Mouse (Mus musculus) natural killer cell, adult 2 months (primary cell): ENCODE measurements around the gene Fsd1.
A peak's percentile ranks its signal among the peaks of the same experiment; 100 is the strongest.
"Not testable (repeated sequence)": the region's sequence is repeated elsewhere in the genome, so short reads cannot be mapped to it uniquely, and the experiment has no call there.

Experiments
- DNase-seq, 2 experiments: peaks; one replicate each; pipeline ENCODE4 v3.0.0; 2022; ENCODE audit warnings: low spot score in 2 of 2

The Fsd1 gene

DNA sequence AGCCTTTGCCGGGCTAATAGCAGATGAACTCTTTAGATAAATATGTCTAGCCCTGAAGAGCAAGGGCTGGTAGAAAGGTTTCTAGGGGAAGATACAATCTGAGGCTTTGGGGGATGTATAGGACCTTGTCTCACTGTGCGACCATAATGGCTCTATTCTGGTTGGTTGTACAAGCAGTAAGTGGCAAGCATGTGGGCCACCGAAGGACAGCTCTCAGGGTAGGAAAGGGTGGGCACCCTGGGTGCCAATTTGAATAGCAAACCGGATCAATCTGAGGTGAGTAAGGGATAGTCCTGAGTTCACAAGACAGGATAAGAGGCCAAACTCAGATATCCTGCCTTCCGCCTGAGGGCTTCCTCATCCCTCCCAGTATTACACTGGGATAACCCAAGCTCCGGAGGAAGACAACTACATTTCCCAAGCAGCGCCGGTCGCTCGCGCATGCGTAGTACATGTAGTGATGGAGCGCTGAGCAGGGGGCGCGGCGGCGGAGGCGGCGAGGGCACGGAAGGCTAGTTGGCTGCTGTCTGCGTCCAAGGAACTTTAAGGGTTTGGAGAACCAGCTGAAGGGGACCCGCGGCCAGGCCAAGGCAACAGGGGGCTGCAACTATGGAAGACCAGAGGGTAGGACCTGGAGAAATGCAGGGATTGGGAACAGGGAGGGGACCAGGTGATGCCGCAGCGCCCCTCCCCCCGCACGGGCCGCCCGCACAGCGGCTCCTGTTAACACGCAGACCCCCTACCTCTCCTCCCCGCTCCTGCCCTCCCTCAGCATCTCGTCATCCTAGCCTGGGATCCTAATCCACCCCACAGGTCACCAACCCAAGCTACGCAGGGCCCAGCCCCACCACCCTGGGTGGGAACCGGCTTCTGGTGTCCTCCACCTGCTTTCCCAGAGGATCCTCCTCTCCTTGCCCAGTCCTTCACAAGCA is at the start of gene Fsd1:
TSS of gene Fsd1 (plus strand) at position 480 of the 932 bp plus-strand sequence.
- no peak for DNase-seq

- DNase-seq, result not testable (repeated sequence)
These were observed 41.9 kb upstream of the Fsd1 start for GRCm38 (mm10) chr17:55944387-55944865.

DNA sequence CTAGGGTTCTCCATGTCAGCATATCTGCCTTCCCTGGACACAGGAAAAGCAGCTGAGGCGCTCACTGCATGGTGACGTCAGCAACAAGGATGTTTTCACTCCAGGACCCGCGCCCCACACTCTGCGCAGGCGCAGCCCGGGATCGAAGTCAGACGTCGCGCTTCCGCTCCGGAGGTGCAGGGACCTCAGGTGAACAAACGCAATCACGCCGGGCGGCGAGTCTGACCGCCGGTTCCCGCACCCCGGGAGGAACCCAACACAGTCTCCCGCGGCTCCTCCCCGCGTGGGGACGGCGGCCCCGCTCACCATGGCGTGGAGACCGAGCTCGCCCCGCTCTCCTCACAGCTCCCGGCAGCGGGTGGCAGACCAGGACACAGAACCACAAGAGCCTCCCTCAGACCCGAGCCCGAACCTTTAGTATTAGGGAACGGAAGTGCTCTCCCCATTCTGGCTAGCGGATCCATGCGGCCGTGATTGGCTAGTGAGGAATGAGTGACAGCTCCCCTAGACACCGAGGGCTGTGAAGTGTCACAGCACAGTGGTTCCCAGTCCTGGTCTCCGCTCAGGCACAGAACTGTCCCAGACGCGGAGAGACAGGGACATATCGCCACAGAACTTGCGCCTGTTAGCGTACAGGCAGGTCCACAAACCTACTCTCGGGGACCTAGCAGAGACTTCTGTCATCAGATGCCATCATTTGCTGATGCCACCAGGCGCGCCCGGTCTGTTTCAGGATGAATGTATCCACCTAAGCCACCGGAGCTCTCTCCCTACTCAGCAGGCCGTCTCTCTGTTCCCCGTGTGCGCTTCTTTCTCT is 41.2 kb upstream of the Fsd1 start:
- peak; percentile 78 to 85 for DNase-seq

GRCm38 (mm10) chr17:55945696-55946095 is 40.6 kb upstream of the Fsd1 start:
- no peak for DNase-seq

GRCm38 (mm10) chr17:55948647-55949046 is 37.7 kb upstream of the Fsd1 start:
- no peak for DNase-seq

DNA sequence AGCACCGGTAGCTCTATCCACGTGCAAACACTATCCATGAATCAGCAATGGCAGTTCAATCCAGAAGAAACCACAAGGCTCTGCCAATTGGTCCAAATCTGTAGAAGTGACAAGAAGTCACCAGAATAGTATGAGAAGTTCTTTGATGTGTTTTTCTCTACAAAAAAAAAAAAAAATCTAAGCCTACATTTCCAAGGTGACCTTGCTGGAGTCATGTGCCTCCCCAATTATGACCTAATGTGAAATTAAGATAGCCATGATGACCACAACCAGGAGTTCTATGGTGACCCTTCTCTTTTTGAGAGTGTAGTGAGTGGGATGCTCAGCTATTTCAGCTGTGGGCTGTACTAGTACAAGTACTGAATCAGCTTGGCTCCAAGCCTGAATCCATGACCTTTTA is 36.9 kb upstream of the Fsd1 start, which contains the start of gene Zfp119b:
TSS of gene Zfp119b (minus strand) at position 101 of the 400 bp plus-strand sequence.
- DNase-seq, result no peak

GRCm38 (mm10) chr17:55950601-55951000 is 35.7 kb upstream of the Fsd1 start:
- DNase-seq, result no peak

DNA sequence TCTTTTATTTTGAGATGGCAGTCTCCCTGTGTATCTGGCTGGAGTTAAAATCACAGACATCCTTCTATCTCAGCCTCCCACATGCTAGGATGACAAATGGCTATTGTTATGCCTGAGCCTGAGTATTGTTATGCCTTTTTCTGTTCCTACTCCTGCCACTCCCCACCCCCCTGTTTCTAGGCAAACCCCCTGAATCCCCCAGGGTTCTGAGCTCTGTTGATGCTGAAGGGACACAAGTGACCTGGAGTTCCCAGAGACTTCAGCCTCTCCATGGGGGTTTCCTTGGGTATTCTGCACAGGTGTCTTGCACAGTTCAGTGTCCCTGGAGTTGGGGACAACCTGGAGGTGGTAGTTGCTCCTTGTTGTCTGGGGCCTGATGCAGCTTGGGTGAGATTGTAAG is 34.3 kb upstream of the Fsd1 start:
- DNase-seq, result no peak

- DNase-seq, result no peak
These were observed 33.8 kb upstream of the Fsd1 start, which contains the start of gene Ebi3 for GRCm38 (mm10) chr17:55952447-55953027. Gene Ebi3, plus strand, starts transcription at chr17:55952640.

DNA sequence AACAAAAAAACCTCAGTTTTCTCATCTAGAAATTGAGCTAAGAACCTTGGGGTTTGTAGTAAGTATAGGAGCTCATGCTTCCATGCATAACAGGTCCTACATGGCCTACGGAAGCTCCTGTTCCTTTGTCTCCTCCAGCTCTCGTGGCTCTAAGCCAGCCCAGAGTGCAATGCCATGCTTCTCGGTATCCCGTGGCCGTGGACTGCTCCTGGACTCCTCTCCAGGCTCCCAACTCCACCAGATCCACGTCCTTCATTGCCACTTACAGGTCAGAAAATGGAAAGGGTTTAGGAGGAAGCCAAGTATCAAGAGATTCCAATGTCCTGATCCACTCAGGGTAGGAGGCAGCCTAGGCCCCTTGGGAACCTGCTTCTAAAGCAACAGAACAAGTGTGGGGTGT is 32.6 kb upstream of the Fsd1 start:
- no peak for DNase-seq

- DNase-seq, result no peak
These were observed 32.1 kb upstream of the Fsd1 start for GRCm38 (mm10) chr17:55954229-55954628.

GRCm38 (mm10) chr17:55956129-55956528 is 30.2 kb upstream of the Fsd1 start:
- no peak for DNase-seq

- DNase-seq, result no peak
These were observed 29.7 kb upstream of the Fsd1 start for GRCm38 (mm10) chr17:55956591-55956990.

GRCm38 (mm10) chr17:55957168-55957567 is 29.1 kb upstream of the Fsd1 start:
- DNase-seq, result peak; percentile 56 to 72

- no peak for DNase-seq
These were observed 28.4 kb upstream of the Fsd1 start for GRCm38 (mm10) chr17:55957726-55958583.

GRCm38 (mm10) chr17:55958584-55958886 is 27.8 kb upstream of the Fsd1 start:
- DNase-seq, result peak in 1 of 2 experiments; percentile 19

DNA sequence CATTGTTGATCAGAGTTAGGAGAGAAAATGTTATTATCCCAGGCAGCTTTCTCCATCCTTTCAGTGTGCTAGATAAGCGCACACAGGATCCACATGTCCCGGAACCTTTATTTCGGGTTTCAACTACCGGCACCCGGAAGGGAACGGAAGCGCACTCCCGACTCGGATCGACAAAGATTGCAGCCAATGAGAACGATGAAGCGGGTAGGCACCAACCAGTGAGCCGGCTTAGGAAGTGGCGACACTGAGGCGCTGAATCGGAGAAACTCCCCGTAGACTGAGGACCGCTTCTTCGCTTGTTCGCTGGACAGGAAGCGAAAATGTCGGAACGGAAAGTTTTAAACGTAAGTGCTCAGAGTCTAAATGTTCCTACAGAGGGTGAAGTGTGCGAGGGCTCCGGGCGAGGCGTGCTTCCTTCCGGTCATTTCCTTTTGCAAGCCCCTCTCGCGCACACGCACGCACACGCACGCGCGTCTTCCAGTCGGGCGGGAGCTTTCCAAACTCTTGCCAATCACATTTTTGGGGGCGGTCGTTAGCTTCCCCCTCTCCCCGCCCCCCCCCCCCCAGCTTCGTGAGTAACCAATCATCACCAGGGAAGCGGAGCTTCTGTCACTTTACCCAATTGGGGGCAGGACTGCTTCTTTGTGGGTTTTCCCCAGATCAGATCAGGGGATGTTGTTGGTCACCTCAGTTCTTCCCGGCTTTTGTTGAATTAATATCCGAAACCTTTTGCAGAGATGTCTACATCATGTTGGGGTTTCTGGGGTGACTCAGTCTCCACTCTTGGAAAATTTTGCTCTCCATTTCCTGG is 27.2 kb upstream of the Fsd1 start, which contains the start of gene Yju2:
TSS of gene Yju2 (plus strand) at position 182 of the 811 bp plus-strand sequence.
- DNase-seq, result peak; percentile 92

- no peak for DNase-seq
These were observed 26.2 kb upstream of the Fsd1 start for GRCm38 (mm10) chr17:55959946-55960740.

DNA sequence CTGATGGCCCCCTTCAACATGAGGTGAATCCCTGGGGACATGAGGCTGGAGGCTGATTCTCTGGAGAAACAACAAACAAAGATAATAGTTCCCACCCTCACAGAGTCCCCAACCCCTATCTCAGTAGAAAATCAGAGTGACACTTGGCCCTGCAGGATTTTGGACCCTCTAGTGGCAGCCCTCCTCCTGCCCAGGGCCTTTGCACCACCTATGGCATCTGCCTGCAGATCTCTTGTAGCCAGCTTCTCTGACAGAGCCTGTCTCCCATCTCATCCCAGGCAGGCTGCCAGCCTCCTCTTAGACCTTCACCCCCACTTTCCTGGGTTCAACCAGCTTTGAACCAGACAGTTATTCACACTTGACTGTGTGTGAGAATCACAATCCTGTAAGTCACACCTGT is 25.5 kb upstream of the Fsd1 start:
- DNase-seq, result no peak
